Mouse (Mus musculus): ENCODE results near the gene Timm17b.

The Timm17b gene

DNA sequence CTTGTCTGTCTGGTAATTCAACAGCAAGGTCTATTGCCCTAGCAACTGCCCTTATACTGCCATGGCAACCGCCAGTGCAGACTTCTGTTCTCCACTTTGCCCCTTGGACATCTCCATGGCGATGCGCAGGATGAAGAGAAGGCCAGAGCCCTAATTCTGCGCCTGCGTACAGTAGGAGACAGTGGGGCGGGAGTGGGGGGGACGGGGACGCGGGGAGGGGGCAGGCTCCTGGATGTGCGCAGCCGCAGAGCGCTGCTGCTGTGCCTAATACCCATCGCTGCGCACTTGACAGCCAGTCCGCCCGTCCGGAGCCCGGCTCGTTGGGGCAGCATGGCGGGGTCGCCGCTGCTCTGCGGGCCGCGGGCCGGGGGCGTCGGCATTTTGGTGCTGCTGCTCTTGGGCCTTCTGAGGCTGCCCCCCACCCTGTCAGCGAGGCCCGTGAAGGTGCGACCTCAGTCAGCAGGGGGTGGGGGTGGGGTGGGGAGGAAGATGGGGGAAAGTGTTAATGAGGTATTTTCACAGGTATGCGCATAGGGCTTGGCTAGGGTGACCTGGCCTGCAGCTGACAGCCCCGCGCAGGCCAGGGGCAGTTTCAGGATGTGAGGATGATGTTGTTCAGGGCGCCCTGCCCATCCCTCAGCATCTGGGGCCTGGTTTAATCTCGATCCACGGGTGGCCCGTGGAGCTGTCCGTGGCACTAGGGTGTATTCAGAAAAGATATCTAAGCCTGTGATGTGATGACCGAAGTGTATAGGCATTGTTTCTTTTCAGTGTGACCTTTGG, 20.6 kb downstream of the Timm17b start, which contains the start of gene Pcsk1n:
TSS of gene Pcsk1n (plus strand) at position 222 of the 783 bp plus-strand sequence.
- in situ Hi-C loops (cut with MboI, MseI), result no loop called here

- in situ Hi-C loops (cut with MboI, MseI), result no loop called here
Observed at GRCm38 (mm10) chrX:7922032-7922431, 22.9 kb downstream of the Timm17b start.

DNA sequence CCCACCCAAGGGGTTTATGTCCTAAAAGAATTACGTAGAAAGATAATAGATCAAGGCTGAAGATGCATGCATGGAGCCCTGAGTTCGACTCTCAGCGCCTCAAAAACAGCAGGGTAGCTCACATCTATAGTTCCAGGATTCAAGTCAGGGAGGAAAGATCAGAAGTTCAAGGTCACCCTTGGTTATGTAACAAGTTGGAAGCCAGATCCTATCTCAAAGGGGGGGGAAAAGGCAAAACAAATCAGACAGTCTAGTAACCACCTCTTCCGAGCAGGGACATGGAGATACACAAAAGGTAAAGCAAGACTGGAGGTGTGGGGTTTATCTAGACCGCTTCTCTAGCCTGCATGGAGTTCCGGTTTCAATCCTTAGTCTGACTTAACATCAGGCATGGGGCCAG, 27.1 kb downstream of the Timm17b start:
- in situ Hi-C loops (cut with MboI, MseI), result no loop called here

- in situ Hi-C loops (cut with MboI, MseI), result no loop called here
Observed at GRCm38 (mm10) chrX:7927116-7927515, 28.0 kb downstream of the Timm17b start.

- in situ Hi-C loops (cut with MboI, MseI), result no loop called here
Observed at GRCm38 (mm10) chrX:7928270-7928790, 29.2 kb downstream of the Timm17b start, which contains the start of gene Eras. TSS of gene Eras (minus strand) at chrX:7928607.

GRCm38 (mm10) chrX:7936874-7937273, 37.7 kb downstream of the Timm17b start:
- in situ Hi-C loops (cut with MboI, MseI), result no loop called here

DNA sequence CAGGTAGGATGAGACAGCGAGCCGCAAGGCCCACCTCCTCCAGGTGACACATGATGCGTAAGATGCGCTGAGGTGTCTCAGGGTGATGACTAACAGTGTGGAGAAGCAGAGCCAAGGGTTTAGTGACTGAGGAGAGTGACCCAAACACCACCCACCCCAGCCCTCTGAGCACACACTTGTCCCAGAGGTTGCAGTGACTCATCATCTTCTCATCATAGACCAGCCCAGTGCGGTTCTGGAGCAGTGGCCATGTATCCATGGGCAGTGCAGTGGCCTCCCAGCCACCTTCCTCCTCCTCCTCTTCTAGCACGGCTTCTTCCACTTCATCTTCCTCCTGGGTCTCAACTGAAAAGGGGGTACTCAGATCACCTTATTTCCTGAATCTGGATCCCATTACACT, 38.5 kb downstream of the Timm17b start:
- in situ Hi-C loops (cut with MboI, MseI), result no loop called here

- in situ Hi-C loops (cut with MboI, MseI), result no loop called here
Observed at GRCm38 (mm10) chrX:7945618-7946017, 46.5 kb downstream of the Timm17b start.

DNA sequence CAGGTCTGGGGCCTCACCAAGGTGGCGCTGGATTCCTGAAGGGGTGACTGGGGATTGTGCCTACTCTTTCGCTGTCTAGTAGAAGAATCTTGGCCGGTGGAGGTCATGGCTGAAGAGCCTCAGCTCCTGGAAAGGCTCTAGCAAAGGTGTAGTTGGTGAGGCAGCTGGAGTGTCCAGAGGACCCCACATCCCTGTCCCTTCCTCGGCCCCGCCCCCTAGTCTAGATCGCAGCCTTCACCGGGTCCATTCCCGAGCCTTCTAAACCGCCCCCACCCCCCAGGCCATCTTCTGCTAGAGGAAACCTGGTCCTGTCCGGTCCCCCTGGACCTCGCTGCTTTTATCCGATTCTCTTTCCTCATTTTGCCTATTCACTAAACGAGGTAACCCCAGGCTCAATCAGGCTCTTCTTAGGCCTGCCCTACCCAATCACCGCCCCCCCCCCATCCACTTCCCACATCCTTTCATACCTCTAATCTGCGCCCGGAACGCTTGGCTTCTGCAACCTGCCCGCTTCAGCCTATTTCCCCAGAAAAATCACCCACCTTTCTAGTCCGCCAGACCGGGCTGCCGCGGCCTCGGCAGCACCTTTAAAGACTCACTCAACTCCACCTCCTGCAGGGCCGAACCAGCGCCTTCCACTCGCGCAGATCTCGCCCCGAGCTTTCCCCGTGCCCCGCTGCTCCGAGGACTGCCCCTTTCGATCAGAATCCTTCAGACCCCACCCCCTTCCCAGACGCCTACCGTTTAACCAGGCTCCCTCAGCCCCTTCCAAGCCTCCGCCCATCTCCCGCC, 48.1 kb downstream of the Timm17b start, which contains the start of gene Hdac6:
TSS of gene Hdac6 (minus strand) at position 782 of the 792 bp plus-strand sequence.
- in situ Hi-C loops (cut with MboI, MseI), result no loop called here

GRCm38 (mm10) chrX:7947900-7948492, 48.8 kb downstream of the Timm17b start:
- in situ Hi-C loops (cut with MboI, MseI), result no loop called here

GRCm38 (mm10) chrX:7950091-7950490, 50.9 kb downstream of the Timm17b start:
- in situ Hi-C loops (cut with MboI, MseI), result no loop called here
